Mouse (Mus musculus) forelimb bud, embryonic 11.5 days (tissue): Measurements from ENCODE around the gene B3gnt9.
"Not testable (repeated sequence)": the region's sequence is repeated elsewhere in the genome, so short reads cannot be mapped to it uniquely, and the experiment has no call there.

Experiments
- DNase-seq: peaks from one replicate; pipeline ENCODE4 v3.0.0-alpha.2; 2012; ENCODE audit warnings: low read depth, low spot score

B3gnt9 gene

GRCm38 (mm10) chr8:105259721-105260320, 4.9 kb upstream of the B3gnt9 start:
- peak; percentile 78 for DNase-seq

- DNase-seq: no peak
Observed at GRCm38 (mm10) chr8:105258911-105259720, 4.2 kb upstream of the B3gnt9 start.

- DNase-seq: no peak
Observed at GRCm38 (mm10) chr8:105257318-105258114, 2.6 kb upstream of the B3gnt9 start.

GRCm38 (mm10) chr8:105254152-105254965, 594 bp downstream of the B3gnt9 start:
- peak; percentile 86 for DNase-seq

- DNase-seq: no peak
Observed at GRCm38 (mm10) chr8:105253766-105254151, 1.2 kb downstream of the B3gnt9 start.

- DNase-seq: no peak
Observed at GRCm38 (mm10) chr8:105252680-105253537, 2.0 kb downstream of the B3gnt9 start.

GRCm38 (mm10) chr8:105251954-105252353, 3.0 kb downstream of the B3gnt9 start:
- DNase-seq: no peak

GRCm38 (mm10) chr8:105241016-105241415, 13.9 kb downstream of the B3gnt9 start:
- no peak for DNase-seq

GRCm38 (mm10) chr8:105237442-105238142, 17.4 kb downstream of the B3gnt9 start:
- no peak for DNase-seq

GRCm38 (mm10) chr8:105235206-105235605, 19.7 kb downstream of the B3gnt9 start:
- no peak for DNase-seq

- DNase-seq: no peak
Observed at GRCm38 (mm10) chr8:105233126-105233935, 21.6 kb downstream of the B3gnt9 start.

- not testable (repeated sequence) for DNase-seq
Observed at GRCm38 (mm10) chr8:105232321-105232693, 22.6 kb downstream of the B3gnt9 start.

GRCm38 (mm10) chr8:105231503-105232320, 23.2 kb downstream of the B3gnt9 start:
- DNase-seq: no peak

GRCm38 (mm10) chr8:105225917-105226316, 29.0 kb downstream of the B3gnt9 start:
- no peak for DNase-seq

GRCm38 (mm10) chr8:105225272-105225593, 29.7 kb downstream of the B3gnt9 start:
- no peak for DNase-seq

GRCm38 (mm10) chr8:105224413-105225271, 30.3 kb downstream of the B3gnt9 start, which contains the start of gene D230025D16Rik:
D230025D16Rik (plus strand) TSS chr8:105225145.
- peak; percentile 95 for DNase-seq

- no peak for DNase-seq
Observed at GRCm38 (mm10) chr8:105223850-105224249, 31.1 kb downstream of the B3gnt9 start.
